Mouse (Mus musculus) activated CD4-positive, CD25-positive, alpha-beta regulatory T cell, adult 4 months (primary cell): Measurements from ENCODE around the gene Wdr1. TPM values are rescaled to one million over a fixed set of nuclear protein-coding genes. Genes with fewer than 3 reads are reported as not detected.
"Not testable (repeated sequence)": the region's sequence is repeated elsewhere in the genome, so short reads cannot be mapped to it uniquely, and the experiment has no call there.

Experiments used
- ATAC-seq: one replicate; pipeline ENCODE4 v1.8.0; 2017
- polyA plus RNA-seq, 2 experiments: library from polyadenylated mRNA; unstranded; fragments of 100-300 nt; shearing (Covaris generic); gene quantifications; one replicate each; pipeline ENCODE4 v1.2.1; 2017

Wdr1 gene
- 100 to 1,000 TPM; 424 to 463 TPM for polyA plus RNA-seq

DNA sequence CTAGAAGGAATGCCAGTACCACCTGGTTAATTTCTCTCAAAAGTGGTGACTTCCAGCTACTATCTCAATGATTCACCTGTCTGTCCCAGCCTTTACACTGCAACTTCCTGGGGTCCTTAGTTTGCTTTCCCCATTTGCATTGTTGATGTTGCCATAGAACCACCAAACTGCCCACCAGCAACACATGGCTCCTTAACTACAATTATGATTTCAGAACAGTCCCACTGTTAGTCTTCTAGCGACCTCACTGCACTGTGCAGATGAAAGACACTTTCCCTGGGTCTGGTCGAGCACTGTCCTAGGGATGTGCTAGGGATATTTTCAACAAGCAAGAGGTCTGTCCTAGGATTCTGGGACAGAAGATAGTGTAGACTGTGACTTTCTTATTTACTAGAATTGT, at the start of gene Wdr1:
TSS of gene Wdr1 (minus strand) at position 101 of the 400 bp plus-strand sequence.
- no peak for ATAC-seq

DNA sequence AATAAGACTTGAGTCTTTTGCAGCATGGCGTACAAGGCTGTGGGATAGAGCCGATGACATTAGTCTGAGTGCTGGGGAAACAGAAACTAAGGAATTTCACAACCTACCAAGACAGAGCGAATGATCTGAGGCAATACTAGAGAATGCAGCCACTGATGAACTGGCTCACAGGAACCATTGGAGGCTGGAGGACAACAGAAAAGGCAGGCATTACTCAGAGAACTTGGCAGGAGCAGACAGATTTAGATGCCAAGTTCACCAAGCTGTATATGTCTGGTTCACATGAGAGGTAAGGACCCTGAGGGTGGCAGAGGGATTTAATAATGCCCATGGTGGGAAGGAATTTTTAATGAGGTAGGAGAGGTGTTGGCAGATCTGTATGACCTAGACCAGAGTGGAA, 48.1 kb upstream of the Wdr1 start:
- no peak for ATAC-seq

- ATAC-seq = not testable (repeated sequence)
Observed at GRCm38 (mm10) chr5:38608219-38608618, 45.2 kb upstream of the Wdr1 start.

DNA sequence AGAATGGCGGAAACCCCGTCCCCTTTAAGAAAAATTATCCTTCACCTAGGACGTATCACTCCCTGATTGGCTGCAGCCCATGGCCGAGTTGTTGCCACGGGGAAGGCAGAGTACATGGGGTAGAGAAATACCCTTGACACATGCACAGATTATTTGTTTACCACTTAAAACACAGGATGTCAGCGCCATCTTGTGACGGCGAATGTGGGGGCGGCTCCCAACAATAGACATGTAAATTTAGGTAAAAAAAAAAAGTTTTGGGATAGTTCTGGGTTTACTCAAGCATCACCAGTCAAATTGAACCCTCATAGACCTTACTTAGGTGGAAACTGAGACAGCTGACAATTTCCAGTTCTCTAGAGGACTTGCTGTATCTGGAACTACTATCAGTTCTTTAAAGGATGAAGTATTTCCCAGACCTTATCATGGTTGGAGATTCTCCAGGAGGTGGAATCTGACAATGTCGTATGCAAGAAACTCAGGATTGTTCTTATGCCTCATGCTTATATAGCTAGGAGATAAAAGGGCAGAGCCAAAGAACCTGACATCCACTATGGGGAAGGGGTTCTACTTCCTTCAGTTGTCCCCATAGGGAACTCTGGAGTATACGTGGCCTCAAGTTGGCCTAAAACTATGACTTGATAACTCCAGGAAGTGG, 35.8 kb upstream of the Wdr1 start:
- peak; percentile 36 for ATAC-seq

GRCm38 (mm10) chr5:38588924-38589323, 25.9 kb upstream of the Wdr1 start:
- ATAC-seq = no peak

DNA sequence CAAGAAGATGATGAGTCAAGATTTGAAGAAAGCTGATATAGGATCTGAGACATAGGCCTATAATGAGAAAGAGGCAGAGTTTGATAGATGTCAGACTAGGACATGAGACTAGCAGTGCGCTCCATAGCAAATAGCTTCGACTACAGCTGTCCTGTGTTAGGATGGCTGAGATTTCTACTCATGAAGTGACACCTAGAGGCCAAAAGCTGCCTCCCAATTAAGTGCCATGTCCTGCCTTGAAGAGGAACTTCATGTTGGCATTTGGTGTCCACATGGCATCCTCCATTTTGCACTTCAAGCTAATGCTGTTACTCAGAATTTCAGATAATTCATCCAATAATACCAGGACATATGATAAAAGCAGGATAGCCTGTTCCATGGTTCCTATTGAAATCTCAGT, 22.4 kb upstream of the Wdr1 start:
- no peak for ATAC-seq

GRCm38 (mm10) chr5:38583026-38583425, 20.0 kb upstream of the Wdr1 start:
- ATAC-seq = no peak

- peak; percentile 75 for ATAC-seq
Observed at GRCm38 (mm10) chr5:38580703-38581102, 17.7 kb upstream of the Wdr1 start.

- ATAC-seq = no peak
Observed at GRCm38 (mm10) chr5:38570876-38571275, 7.9 kb upstream of the Wdr1 start.

- ATAC-seq = no peak
Observed at GRCm38 (mm10) chr5:38568652-38569051, 5.6 kb upstream of the Wdr1 start.

- ATAC-seq = no peak
Observed at GRCm38 (mm10) chr5:38564831-38565230, 1.8 kb upstream of the Wdr1 start.

GRCm38 (mm10) chr5:38561426-38562024, 1.5 kb downstream of the Wdr1 start:
- peak; percentile 89 for ATAC-seq

DNA sequence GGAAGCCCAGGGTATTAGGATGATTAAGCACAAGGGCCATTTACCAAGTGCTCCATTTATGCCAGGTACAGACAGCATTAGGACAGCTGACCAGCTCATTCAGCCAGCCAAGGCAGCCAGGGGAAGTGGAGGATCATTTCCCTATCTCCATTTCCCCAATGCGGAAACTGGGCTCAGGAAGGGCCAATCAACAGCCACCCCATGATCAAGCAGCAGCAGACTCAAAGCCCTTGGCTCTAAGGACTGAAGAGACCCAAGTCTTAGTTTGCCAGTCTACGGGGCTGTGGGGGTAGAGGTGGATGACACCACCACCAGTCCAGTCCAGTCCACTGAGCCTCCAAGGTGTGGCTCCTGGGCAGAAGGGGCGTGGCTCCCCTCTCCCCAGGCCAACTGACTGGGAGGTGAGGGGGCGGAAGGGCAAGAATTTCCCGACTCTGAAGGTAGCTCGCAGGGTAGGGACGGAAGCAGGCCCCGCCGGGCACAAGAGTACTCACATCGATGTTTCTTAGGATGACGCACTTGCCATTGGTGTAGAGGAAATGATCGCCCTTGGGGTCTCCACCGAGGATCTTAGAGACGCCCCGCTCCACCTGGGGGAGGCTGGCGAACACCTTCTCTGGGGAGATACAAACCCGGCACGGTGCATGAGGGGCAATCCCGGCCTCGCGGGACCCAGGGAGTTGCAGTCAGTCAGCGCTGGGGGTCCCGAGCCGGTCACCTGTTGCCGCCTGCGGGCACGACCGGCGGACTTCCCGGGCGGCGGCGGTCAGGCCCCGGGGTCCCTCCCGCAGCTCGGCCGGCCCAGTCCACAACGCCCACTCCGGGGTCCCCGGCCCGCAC, 2.2 kb downstream of the Wdr1 start:
- peak; percentile 60 for ATAC-seq

GRCm38 (mm10) chr5:38558831-38559230, 4.2 kb downstream of the Wdr1 start:
- ATAC-seq = no peak

DNA sequence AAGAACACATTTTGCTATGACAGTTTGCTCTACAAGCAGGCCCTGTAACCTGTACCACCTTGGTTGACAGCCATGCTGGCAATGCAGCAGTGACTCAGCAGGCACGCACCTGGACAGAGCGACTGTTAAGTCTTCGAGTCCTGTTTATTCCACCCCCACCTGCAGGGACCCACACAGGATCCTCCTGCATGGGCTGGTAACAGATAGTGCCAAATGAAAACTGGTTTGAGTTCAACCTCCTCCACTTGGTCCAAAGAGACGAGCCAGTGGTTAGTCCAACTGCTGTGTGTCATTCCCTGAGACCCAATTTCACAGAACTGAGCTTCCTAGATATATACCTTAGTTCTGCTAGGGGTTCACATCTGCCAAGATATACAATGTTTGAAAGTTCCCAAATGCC, 5.2 kb downstream of the Wdr1 start:
- no peak for ATAC-seq

DNA sequence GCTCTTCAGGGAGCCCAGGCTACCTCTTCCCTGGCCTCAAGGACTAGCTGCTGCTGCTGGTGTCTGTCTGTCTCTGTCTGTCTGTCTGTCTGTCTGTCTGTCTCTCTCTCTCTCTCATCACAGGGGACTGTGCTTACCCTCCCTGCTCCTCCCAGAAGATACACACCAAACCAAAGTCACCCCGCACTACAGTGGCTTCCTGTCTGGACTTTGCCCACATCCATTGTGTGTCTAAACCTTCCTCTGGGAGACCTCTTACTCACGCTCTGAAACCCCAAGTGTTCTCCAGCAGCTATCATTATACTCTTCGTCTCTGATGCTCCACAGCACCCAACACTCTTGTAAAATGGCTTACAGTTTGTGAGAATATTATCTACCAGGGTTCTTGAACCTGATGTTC, 6.6 kb downstream of the Wdr1 start:
- no peak for ATAC-seq

GRCm38 (mm10) chr5:38553953-38554352, 9.1 kb downstream of the Wdr1 start:
- ATAC-seq = no peak

- no peak for ATAC-seq
Observed at GRCm38 (mm10) chr5:38553491-38553890, 9.5 kb downstream of the Wdr1 start.

DNA sequence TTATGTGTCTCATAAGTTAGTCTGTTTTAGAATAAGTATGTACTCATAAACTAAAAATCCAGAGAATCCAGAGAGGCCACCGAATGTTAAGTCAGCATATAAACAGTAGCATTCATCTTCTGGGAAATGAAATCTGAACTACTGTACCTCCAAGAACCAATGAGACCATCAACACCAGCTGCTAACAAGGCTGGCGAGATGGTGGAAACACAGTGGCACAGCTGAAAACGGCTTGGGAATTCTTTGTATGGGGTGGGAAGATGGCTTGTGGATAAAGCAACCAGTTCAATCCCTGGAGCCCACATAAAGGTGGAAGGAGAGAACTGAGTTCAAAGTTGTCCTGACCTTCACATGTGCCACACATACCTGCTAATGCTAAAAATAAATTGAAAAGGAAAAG, 10.4 kb downstream of the Wdr1 start:
- ATAC-seq = no peak

DNA sequence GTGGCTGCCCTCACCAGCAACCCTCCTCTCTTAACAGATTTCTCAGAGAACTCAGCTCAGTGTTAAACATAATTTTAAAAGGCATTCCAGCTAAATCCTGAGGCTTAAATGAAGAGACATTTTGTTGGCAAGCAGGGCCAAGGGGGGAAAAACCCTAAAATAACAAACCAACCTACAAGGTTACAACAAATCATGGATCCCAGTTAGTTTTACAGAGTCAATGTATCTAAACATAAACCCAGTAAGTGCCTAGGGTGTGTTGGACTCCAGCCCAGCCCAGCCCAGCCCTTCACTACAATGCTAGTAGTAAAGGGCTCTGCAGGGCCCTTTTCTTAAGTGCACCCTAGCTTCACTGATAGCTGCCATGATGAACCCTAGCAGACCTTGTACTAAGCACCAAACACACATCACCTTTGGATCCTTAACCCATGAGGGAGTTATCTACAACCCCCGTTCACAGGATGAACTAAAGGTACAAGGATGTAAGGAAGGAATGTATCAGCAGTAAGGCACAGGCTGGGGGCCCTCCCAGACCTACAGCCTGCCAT, 12.7 kb downstream of the Wdr1 start:
- no peak for ATAC-seq

GRCm38 (mm10) chr5:38549461-38549909, 13.5 kb downstream of the Wdr1 start:
- ATAC-seq = no peak

DNA sequence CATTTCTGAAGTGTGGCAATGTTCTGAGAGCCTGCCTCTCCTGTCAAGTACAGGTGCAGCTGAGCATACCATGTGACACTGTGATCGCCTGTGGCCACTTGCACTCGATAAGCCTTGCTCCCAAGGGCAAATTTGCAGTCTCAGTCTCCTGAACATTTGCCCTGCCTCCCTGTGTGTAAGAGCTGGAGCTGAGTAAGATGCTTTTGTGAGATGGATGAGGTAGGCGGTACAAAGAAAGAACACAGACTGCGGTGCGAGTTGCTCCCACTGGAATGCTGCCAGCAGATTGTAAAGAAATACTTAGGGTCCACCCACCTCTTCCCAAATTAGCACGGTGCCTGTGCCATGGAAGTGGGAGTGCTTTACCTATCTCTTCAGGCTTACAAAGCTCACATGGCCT, 15.6 kb downstream of the Wdr1 start:
- no peak for ATAC-seq
